Mouse (Mus musculus): Measurements from ENCODE around the gene Thap3.

GRCm38 (mm10) chr4:152013036-152013813 is 24.4 kb upstream of the Thap3 start:
- no peak for TF ChIP-seq GATA1 (IDR thresholded peaks at IDR 0.05; ENCODE audit: low read length)
- TF ChIP-seq TAL1 (IDR thresholded peaks at IDR 0.05; ENCODE audit: low read length) = no peak

Data from erythroblast, embryonic 14.5 days (primary cell).